In genomic region chr5:115076144-115076901, GRCm38 (mm10) we compare ENCODE assay signal across 8 mouse cellular contexts. TPM values are rescaled to one million over a fixed set of nuclear protein-coding genes. Genes with fewer than 3 reads are reported as not detected.
A peak's percentile ranks its signal among the peaks of the same experiment; 100 is the strongest.
DNase-seq lines count a peak whose midpoint lies in the region; ATAC-seq and TF ChIP-seq lines count a peak whose summit lies in the region.

No protein-coding gene starts in this region.

- DNase-seq in left cerebral cortex, adult 11 months (ENCODE audit: low spot score), result peak; percentile 38
- DNase-seq in left cerebral cortex, postnatal 36 days (ENCODE audit: low spot score in 2 of 2), result no peak
- DNase-seq in Patski (ENCODE audit: low read depth, low spot score), result no peak
- DNase-seq in cerebellum, postnatal 14 days, result peak; percentile 80 to 87
- peak; percentile 62 to 83 for DNase-seq in heart, postnatal 14 days
- DNase-seq in left cerebral cortex, postnatal 4 days, result peak; percentile 74
- DNase-seq in thymus, postnatal 10 days (ENCODE audit: low spot score in 2 of 2), result peak; percentile 49 to 70

- no peaks in the 10 kb centered on the region for H3K27me3 ChIP-seq in Patski

- CTCF ChIA-PET in Patski (lab: Charles Lee), result interaction anchor here (0.7 to 1.8 kb wide), 3 partner anchors 13 to 98 kb away, joined by 3 to 9 read pairs (median 3); no protein-coding TSS in a partner anchor

- TF ChIP-seq CTCF in Patski (IDR thresholded peaks at IDR 0.05), result peak; percentile 90

- intact Hi-C loops in left cerebral cortex, postnatal 36 days (cut with DNase I), result loop anchor here (2.0 kb wide), 1 partner anchor 98 kb away; no protein-coding TSS in a partner anchor
- intact Hi-C loops in heart, postnatal 14 days (cut with DNase I), result loop anchor here (1.0 to 5.0 kb wide), 2 partner anchors 64 to 97 kb away; partner anchors contain the start of gene Sppl3
- intact Hi-C loops in left cerebral cortex, postnatal 4 days (cut with DNase I), result no loop called here

- in situ Hi-C loops in Patski (cut with MboI; ENCODE audit: low pct_unique_long_range_greater_than_20kb), result loop anchor here (5.0 kb wide), 1 partner anchor 99 kb away; no protein-coding TSS in a partner anchor

- POLR2A ChIA-PET in Patski (lab: Charles Lee), result no interaction called here

- no peak for ATAC-seq in Patski
- peak; percentile 75; the same call in 1 of the 2 replicates for ATAC-seq in monocyte, adult 5-6 weeks (replicated peaks; ENCODE audit: insufficient number of reproducible peaks, low FRiP score, low TSS enrichment, poor library complexity, severe bottlenecking)

RNA-seq across cellular contexts. Expression of gene Gm10401, which starts 21.8 kb away (rescaled TPM):
- total RNA-seq in left cerebral cortex, postnatal 36 days (2021), result not detected
- not detected for polyA plus RNA-seq in Patski (2021)
- not detected for total RNA-seq in heart, postnatal 14 days (2021)
- not detected for total RNA-seq in left cerebral cortex, postnatal 4 days (2021)
- 0.75 TPM in 1 of 3 replicates, not detected in the others for total RNA-seq in monocyte, adult 5-6 weeks (2017)

RNA-seq across cellular contexts. Expression of gene Acads, which starts 42.8 kb away (rescaled TPM):
- 1 to 10 TPM; 7.5 TPM for total RNA-seq in left cerebral cortex, postnatal 36 days (2021)
- 141 TPM for polyA plus RNA-seq in Patski (2021)
- 100 to 1,000 TPM; 196 to 208 TPM for total RNA-seq in heart, postnatal 14 days (2021)
- 1 to 10 TPM; 9.1 to 9.4 TPM for total RNA-seq in left cerebral cortex, postnatal 4 days (2021)
- 10.4 to 19.1 TPM (median 15.8 TPM) in 3 replicates for total RNA-seq in monocyte, adult 5-6 weeks (2017)

RNA-seq across cellular contexts. Expression of gene Unc119b, which starts 58.5 kb away (rescaled TPM):
- 10 to 100 TPM; 25.1 to 29.1 TPM for total RNA-seq in left cerebral cortex, postnatal 36 days (2021)
- polyA plus RNA-seq in Patski (2021), result 98.3 TPM
- 10 to 100 TPM; 24.7 to 25.8 TPM for total RNA-seq in heart, postnatal 14 days (2021)
- total RNA-seq in left cerebral cortex, postnatal 4 days (2021), result 10 to 100 TPM; 22.4 to 25.6 TPM
- 10.1 to 27.7 TPM (median 18.6 TPM) in 3 replicates for total RNA-seq in monocyte, adult 5-6 weeks (2017)

Comparison
In these comparisons a context has a peak if more than half of its experiments do, and no peak if none do; other contexts are left out.
1. DNase-seq: peak in left cerebral cortex, adult 11 months (single experiment), cerebellum, postnatal 14 days (2 of 2), heart, postnatal 14 days (2 of 2), left cerebral cortex, postnatal 4 days (single experiment) and thymus, postnatal 10 days (2 of 2); none in left cerebral cortex, postnatal 36 days (0 of 2) and Patski (single experiment).